Mouse (Mus musculus): ENCODE measurements at regions not wholly inside any gene's neighbourhood (a gene's known extent, or its start where the extent isn't known, plus 50 kb on each side); places are given as distances from the start of the nearest gene placed in this dataset.

DNA sequence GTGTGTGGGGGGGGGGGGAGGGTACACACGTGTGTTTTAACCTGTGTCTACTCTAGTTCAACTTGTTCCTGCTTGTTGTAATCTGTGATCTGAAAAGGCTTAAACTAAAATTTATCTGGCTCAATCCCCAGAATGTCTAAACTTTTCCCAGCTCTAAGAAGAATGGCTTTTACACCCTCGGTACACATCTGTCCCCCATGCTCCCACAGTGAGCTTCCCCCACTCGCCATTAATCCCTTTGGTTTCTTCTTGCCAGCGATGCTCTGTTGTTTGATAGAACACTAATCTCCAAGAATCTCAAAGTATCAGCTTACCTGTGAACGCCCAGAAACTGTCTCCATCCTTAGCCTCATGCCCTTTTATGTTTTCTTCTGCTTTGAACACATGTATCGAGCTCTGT is 260.6 kb downstream of the Epha4 start:
- DNase-seq (ENCODE audit: low spot score in 2 of 2): no peak

DNA sequence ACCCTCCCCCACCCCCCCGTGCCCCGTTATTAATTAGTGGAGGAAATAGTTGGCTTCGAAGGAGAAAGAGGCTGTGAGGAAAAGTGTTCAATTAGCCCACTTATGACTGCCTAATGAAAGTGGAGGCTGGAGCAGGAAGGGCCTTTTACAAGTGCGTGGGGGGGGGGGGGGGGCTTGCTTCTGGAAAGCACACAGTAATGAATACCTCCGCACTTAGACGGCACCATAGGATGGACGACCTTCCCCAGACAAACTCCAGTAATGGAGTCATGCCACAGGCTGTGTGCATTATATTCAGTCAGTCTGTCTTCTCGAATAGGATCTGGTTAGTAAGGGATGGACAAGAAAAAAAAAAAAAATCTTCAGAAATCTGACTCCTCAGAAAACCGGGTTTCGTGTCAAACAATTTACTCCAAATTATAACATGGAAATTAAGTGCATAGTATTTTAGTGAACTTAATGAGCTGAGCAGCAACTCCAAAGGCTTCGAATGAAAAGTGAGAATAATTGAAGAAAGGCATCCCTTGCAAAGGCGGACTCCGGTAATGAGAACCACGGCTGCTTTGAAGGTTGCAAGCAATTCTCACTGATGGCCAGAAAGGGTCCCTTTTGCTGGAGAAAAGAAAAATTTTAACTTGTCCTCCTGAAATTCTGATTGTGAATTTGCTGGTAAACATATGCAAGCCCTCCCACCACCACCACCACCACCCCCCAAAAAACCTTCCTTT is 258.6 kb downstream of the Epha4 start:
- no peak for DNase-seq (ENCODE audit: low spot score in 2 of 2)

DNA sequence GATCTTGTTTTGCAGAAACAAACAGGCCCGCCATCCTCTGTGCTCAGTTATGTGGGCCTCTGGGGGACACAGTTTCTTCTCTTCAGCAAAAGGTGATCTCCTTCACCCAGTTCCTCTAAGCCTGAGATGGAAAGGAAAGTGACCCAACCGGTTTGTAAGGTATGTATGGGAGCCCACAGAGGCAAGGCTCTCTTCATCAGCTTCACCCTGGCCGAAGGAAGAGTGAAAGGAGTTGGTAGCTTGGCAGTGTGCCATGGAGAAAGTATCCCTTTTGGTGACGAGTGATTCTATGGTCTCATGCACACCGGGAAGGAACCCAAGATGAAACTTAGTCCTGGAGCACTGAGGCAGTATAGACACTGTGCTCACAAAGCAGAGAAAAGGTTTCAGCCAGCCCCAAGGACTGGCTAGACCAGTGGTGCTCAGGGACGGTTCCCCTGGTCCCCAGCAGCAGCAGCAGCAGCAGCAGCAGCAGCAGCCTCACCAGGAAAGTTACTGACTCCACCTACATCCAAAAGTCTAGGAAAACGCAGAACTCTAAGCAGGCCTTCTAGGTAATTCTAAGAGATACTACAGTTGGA is 256.1 kb downstream of the Epha4 start:
- no peak for DNase-seq (ENCODE audit: low spot score in 2 of 2)

DNA sequence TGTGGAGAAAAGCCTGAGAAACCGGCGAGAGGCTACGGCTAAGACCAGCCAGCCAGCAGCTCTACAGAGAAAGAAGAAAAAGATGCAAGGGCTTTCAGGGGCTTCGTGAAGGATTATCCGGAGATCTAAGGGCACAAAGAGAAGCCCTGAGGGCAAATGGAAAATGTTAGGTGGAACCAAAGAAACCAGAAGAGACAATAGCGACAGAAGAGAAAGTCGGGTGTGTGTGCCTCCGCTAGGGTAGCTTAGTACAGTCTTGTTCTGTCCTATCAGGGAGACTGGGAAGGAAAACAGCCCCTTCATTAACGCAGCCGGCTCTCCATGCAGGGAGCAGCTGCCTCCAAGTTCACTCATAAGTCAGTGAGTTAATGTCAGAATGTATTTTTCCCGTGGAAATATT is 255.1 kb downstream of the Epha4 start:
- DNase-seq (ENCODE audit: low spot score in 2 of 2): no peak

DNA sequence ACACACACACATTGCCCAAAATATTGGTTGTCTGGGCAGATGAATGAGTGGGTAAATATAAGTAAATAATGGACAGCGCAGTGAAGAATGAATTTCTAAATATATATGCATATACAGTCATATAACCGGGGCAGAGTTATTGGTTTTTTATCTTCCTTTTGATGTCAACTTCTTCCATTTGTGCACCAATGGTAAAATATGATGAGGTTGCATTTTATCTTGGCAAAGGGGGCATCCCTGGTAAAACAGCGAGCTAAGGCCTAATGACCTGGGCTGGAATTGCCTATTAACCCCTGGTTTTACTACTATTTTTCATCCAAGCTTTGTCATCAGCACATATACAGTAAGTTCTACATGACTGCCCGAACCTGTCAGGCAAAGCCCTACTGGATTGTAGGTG is 253.2 kb downstream of the Epha4 start:
- no peak for DNase-seq (ENCODE audit: low spot score in 2 of 2)

DNA sequence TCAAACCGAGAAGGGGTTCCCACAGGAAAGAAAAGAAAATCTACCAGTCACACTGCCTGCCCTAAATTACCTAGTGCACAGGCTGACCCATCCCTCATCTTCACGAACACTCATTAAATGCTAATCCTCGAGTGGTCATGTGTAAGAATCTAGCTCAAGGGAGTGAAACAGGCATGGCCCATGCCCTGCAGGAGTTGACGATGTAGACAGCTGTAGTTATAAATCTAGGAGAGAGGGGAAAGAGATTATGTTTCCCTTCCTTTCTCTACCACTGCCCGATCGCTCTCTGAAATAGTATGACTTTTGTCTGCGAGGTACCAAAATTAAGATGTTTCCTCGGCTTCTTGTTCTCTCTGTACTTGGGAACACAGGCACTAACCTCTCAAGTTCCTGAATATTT is 249.2 kb downstream of the Epha4 start:
- no peak for DNase-seq (ENCODE audit: low spot score in 2 of 2)

DNA sequence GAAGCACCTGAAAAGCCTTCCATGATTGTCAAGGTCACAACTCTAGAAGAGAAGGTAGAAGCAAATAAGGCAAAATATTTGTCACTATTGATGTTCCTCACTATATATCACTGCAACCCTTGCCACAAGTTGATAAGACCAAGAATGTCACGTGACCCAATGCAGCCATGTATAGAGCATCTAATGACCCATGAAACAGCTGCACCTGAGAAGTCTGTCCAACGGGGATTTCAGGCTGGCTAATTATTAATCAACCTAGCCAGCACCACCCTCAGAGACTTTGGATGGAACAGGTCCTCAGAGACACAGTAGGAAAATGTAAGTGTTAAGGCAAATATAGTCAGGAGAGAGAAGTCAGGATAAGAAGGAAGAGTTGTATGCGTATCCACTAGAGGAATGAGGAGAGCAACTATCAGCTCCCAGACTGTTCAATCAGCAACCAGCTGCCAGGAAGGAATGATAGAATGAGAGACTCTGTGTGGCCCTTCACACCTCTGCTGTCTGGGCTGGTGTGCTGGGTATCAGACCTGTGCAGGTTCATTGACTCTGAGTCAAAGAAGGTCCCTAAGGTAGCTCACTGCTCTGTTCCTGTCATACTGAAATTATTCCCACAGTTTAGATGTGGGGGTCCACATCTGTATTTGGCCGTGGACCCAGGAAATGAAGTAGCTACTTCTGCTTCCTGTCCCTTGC is 247.4 kb downstream of the Epha4 start:
- DNase-seq (ENCODE audit: low spot score in 2 of 2): no peak

DNA sequence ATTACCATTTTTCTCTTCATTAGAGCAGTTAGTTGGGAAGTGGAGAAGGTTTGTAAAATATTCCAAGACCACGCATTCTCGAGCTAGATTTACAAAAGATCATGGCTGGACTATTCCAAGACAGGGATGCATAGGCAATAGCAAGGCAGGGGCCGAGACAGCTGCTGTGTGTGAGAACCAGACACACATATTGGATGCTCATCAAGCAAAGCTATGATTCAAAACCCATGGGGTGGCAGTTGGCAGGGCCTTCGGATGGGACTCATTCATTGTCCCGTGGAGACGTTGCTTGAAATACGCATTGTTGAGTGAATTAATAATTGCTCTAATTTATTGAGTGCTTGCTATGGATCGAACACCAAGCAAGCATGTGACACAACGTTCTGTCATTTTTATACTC is 239.6 kb downstream of the Epha4 start:
- no peak for DNase-seq (ENCODE audit: low spot score in 2 of 2)

DNA sequence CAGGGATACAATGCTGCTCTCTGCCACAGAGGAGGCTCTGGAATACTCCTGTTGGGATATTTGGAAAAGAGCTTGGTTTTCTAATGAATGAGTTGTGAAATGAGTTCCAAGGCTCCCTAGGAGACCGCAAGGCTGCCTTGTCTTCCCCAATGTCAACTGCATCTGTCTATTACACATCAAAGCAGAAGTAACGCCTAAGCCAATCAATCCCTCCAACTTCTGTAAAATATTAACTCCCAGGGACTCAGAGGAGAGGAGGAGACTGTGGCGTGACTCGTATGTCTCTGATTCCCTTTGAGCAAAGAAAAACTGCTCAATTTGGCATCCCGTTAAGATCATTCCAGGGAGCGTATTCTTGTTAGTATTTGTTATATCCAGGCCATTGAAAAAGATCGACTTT is 235.3 kb downstream of the Epha4 start:
- no peak for DNase-seq (ENCODE audit: low spot score in 2 of 2)

DNA sequence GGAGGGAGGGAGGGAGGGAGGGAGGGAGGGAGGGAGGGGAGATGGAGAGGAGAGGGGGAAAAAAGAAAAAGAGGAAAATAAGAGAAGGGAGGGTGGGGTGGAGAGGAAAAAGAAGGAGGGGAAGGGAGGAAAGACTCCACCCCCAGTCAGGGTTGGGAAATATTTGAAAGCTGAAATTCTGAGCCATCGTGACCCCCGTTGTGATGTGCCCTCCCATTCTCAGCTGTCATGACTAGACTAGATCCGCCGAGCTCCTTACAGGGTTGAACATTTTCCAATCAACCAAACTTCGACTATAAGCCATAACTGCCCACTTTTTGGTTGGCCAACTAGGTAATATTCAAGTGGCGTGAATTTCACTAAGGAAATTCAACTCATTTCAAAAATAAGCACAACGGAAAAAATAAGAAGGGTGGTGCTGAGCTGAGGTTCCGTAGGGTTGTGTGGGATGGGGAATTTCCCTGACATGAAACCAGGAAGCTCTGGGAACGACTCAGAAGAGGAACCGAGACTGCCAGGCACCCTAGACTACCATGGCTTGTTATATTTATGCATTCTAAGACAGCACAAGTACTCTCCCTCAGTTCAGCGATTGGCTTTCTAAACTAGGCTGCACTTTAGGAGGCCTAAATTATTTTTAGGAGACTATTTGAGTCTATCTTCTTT is 234.4 kb downstream of the Epha4 start:
- DNase-seq (ENCODE audit: low spot score in 2 of 2): no peak

DNA sequence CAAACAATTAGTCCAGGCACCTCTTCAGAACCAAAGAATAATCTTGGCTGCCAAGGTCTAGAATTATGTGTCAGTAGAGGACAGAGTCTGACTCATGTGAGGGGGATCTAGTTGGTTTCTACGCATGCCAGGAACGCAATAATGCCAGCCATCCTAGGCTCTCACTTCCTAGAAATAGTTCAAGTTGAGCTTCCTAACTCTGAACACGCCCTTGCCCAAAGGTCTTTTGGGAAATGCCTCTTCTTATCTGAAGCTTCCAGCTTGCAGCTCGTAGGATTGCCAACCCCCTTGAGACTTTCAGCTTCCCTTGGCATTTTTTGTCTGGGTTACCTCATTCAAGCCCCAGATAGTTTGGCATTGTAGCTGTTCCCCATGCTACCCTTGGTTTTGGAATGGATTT is 233.1 kb downstream of the Epha4 start:
- no peak for DNase-seq (ENCODE audit: low spot score in 2 of 2)

DNA sequence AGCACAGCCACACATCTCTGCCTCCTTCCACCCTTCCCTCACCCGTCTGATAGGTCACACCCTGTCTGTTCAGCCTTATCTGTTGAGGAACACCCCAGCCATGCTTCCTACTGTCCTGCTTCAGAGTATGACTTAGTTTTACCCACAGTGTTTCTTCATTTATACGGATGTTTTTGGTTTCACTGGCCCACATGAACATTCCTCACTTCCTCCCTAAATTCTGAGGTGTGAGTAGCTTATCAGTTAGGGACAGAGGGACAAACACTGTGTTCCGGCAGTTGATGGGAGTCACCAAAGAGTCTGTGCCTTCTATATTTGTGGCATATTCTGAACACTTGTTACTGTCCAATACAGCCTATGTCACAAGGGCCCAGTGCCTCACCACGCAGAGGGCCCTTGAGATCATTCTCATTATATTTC is 216.2 kb downstream of the Epha4 start:
- no peak for DNase-seq (ENCODE audit: low spot score in 2 of 2)

DNA sequence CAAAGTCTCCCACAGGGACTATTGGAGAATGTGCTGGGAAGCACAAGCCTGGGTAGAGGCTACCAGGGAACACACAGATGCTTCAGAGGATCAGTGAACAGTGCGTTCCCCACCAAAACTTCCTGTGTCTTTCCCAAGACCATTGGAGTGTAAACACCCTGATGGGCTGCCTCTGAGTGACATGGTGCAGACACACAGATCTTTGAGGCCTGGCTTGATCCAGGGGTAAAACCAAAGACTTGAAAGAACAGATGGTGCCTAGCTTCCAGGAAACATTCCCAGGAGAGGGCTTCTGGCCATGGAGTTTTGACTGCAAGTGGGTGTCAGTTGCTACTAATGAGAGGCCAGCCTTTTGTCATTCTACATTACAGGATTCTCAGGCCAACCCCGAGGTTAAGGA is 214.1 kb downstream of the Epha4 start:
- no peak for DNase-seq (ENCODE audit: low spot score in 2 of 2)

DNA sequence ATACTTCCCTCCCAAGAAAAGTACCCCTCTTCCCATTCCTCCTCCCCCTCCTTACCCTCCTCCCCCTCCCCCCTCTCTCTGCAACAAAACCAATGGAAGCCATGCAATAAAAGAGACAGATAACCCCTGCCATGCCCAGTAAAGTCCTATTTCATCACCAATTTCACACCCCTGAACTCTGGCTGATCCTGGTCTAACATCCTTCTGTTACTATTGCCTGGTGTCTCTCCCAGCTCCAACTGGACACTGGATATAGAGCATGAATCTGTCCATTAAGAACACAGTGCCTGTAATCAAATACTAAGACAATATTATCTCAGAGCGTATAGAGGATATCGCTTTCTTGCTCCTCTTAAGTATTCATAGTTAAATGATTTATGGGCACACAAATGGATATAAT is 210.1 kb downstream of the Epha4 start:
- DNase-seq (ENCODE audit: low spot score in 2 of 2): no peak

DNA sequence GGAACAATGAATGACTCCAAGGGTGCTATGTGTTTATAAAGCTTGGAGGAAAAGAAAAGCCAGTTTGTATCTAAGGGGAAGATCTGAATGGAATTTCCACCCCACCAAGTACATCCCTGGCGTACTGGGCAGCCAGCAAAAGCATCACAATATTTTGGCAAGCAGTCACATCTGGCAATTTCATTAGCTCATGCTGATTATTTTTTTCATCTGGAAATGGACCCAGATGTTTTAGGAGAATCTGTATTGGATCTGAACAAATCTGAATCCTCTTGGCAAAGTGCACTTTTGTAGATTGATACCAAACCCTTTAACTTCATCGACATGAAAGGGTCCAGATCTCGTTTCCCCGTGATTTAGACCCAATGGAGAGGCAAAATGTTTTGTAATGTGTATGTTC is 207.1 kb downstream of the Epha4 start:
- DNase-seq (ENCODE audit: low spot score in 2 of 2): no peak

DNA sequence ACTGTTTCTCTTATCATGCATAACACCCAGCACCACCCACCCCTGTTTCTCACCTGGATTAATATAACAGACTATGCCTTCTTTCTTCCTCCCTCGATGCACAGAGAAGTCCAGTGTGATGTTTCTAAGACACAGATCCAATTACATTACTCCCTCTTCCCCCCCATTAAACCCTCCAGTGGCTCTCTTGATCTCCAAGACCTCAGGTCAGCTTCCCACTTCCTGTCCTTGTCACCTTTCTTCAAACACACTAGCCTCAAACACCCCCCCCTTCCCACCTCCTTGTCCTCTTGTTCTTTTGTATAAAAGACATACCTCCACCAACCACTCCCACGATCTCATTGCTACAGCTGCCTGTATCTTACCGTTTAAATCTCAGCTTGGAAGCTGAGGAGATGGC is 201.8 kb downstream of the Epha4 start:
- no peak for DNase-seq (ENCODE audit: low spot score in 2 of 2)

DNA sequence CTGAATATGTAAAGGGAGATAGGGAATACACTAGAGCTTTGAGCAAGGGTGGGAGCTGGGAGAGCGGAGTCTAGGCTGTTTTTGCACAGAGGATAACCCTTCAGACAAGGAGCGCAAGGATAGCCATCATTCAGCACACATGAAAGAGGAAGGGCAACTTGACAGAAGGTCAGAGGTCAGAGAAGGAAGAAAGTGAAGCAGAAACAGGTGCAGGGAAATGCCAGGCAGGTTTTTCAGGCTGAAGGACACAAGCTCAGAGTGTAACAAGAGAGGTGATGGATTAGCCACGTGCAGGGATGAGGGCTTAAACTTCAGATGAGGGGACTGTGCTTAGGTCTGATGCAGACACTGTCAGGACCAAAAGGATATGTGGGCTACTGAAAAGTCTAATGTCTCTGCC is 199.5 kb downstream of the Epha4 start:
- no peak for DNase-seq (ENCODE audit: low spot score in 2 of 2)

DNA sequence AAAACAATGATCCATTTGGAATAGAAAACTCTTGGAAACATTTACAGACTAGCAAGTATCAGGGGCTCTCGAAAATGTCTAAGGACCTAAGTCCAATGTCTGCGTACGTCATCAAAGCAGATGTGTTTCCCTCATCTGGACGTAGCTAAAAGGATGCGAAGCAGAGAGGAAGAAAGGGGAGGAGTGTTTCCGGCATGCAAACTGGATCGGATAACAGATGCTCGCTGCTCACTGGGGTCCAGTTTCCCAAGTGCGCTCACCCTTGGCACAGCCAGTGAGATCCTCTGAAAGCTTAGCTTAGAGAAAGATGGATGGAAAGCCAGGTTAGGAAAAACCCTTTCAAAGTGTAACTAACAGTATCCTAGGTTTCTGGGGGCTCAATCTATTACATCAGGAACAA is 198.7 kb downstream of the Epha4 start:
- no peak for DNase-seq (ENCODE audit: low spot score in 2 of 2)

Data from thymus, postnatal 10 days (tissue).